Mouse (Mus musculus) G1E-ER4 (cell line): Measurements from ENCODE around the gene Pimreg. TPM values are rescaled to one million over a fixed set of nuclear protein-coding genes. Genes with fewer than 3 reads are reported as not detected.

ENCODE experiments used
- GATA1 ChIP-seq: IDR thresholded peaks from one replicate; pipeline ENCODE4 v1.8.0; 2012; ENCODE audit warnings: low read length, inconsistent platforms
- polyA plus RNA-seq: library from polyadenylated mRNA; stranded (reverse); fragments of >175 nt; gene quantifications from 2 replicates; pipeline ENCODE4 v1.2.3, GENCODE M21; 2012

Pimreg gene
- polyA plus RNA-seq, 1 experiment: not detected

DNA sequence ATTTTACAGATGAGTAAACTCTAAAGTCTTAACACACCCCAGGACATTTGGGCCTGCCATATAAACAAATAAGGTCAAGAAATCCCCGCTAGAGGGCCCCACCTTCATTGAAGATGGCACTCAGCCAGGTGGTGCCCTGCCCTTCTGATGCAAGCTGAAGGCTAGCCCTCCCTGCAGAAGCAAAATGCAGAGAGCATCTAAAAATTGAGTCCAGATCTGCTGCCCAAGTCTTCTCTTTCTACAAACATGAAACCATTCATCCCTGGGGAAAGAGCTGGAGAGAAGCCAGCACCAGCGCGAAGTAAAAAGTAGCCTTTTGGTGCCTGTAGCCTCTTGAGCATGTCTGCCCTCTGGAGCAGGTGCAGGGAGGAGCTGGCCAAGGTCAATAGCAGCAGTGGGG is 36.2 kb downstream of the Pimreg start:
- TF ChIP-seq GATA1: no peak

DNA sequence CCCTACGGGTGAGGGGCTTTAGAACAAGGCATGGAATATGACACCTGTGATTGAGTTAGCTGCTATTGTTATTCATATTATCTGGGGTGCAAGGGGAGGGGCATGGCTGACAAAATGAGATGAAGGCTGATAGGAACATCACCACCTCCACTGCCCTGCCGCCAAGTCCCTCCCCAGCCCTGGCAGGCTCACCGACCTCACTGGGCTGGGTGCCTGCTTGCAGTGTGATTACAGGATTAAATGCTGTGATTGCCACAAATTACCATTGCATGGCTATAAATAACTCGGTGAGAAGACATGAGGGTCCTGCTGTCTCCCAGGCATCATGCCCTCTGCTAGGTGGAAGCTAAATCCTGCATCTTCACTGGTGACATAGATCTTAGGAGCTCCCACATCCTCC is 36.8 kb downstream of the Pimreg start:
- no peak for TF ChIP-seq GATA1

DNA sequence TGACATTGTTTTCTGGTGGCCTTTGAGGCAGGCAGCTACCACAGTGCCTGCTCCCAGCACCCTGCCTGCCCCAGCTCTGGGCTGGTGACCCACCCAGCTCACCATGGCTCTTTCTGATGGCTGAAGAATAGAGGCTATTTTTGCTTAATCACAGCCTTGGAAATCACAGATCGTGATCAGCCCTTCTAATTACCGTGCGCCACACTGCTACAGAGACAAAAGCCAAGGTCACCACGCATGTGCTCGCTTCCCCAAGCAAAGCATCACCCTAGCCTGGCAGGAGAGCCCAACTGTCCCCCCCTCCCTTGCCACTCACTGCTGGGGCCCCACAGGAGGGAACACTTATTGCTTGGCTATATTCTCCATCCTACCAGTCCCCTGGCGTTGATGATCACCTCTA is 38.6 kb downstream of the Pimreg start:
- TF ChIP-seq GATA1: no peak

DNA sequence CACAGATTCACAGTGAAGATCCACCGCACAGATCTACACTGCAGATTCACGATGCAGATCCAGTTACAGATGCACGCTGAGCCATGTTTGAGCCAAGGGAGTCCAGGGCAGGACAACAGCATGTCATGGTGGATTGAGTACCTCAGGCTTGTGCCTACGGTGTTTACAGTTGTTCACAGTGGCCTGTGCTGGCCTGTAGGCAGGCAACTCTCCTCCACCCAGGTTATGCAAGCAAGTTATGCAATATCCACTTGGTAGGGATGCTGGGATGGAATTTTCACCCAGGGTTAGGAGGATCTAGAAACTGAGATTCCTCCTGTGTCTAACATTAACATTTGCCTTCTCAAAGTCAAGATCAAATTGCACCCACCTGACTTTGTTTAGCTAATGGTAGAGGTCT is 40.8 kb downstream of the Pimreg start:
- TF ChIP-seq GATA1: no peak

DNA sequence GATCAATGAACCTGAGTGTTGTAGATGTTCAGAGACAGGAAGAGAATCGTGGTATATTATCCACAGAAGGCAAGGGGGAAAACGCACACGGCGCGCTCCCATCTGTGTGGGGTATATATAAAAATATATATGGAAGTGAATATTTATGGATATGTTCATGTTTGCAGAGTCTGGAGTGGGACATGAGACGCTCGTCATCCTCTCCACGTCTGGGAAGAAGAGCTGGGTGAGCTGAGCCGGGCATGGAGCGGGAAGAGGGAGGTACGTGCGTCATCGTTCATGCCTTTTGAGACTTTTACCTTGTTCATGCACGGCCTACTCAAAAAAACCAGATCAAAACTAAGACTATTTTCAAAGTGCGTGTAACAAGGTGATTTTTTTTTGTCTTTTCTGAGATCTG is 42.5 kb downstream of the Pimreg start:
- TF ChIP-seq GATA1: no peak

DNA sequence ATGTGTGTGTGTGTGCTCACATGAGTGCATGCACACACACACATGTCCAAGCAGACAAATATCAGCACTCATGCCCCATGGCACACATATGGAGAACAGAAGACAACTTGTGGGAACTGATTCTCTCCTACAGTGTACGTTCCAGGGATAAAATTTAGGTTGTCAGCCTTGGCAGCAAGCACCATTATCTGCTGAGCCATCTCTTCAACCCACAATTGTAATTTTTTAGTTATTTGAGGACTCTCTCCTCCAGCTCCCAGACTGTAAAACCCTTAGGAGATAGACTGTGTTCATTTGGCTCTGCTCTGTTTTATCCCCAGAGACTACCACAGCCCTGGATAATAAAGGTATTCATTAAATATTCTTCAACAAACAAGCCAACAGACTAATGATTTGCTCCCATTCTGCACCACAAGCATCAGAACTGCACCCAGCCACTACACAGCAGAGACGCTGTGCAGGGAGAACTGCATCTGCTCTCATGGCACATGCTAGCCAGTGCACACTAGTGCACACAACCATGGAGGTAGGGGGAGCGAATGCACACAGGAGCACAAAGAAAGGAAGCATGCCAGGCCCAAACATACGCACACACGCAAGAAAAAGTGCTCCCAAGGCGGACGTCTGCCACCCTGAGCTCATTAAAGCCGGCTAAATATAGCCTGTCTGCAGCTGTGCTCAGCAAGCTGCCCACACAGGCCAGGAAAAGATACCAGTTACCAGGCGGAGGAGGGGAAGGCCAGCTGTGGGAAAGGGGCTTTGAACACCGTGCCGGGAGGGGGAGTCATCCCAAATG is 44.6 kb downstream of the Pimreg start:
- no peak for TF ChIP-seq GATA1

DNA sequence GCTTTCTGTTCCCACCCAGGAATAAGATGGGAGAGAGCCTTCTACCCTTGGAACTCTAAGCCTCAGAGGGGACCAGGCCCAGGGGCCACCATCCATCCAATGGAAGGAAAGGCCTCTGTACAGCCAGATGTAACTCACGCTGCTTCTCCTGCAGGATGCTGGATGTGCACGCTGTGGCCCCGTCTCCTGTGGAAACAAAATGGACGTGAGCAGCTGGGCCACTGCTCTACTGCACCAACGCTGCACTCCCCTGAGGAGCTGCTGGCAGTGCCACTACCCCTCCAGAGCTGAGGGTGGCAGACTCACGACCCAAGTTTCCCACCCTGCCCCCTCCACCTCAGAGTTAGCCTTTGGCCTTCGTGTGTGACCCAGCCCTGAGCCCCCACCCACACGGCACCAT is 50.6 kb downstream of the Pimreg start:
- no peak for TF ChIP-seq GATA1

DNA sequence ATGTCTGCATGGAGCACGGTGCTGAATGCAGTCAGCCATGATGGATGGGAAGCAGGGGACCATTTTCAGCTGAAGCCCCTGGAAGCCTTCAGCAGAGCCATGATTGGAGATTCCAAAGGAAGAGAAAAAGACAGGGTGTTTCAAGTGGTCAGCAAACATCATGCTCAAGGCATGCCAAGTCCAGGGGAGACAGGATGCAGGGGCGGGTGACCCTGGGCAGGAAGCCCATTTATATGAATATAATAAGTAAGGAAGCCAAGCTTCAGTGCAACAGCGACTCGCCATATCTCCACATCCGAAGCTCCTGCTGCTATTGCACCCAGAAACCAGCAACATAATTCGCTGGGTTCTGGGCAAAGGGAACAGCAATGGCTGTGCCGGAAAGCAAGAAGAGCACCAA is 52.6 kb downstream of the Pimreg start:
- no peak for TF ChIP-seq GATA1

DNA sequence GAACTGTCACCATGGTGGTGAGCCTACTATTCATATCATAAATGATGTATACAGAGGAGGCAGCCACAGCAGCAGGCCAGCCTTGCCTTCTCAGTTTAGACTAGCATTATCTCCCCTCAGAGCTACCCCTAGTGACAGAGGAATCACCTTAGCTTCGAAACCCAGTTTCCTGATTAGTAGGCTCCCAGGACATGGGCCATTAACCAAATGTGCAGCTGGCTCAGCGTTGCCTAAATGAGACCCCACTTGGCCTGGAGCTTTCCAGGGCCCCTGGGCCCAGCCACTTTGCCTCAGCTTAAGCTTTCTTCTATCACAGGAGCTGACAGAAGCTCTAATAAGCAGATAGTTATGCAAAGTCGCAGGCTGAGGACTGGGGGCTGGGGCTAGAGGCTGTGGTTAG is 54.2 kb downstream of the Pimreg start:
- TF ChIP-seq GATA1: no peak

Other genes with a start within 250 kb of the Pimreg start
- not detected in 2 replicates for gene Aipl1, start 4.5 kb upstream of the Pimreg start, polyA plus RNA-seq
- not detected in 2 replicates for gene Pitpnm3, start 93.7 kb downstream of the Pimreg start, polyA plus RNA-seq
- gene Gm43951, start 164.8 kb downstream of the Pimreg start, polyA plus RNA-seq: 0.29 and 0.30 TPM in 2 replicates
- 2.4 TPM in 2 replicates for gene 4933427D14Rik, start 165.4 kb downstream of the Pimreg start, polyA plus RNA-seq
- 25.6 and 28.7 TPM in 2 replicates for gene Txndc17, start 165.5 kb downstream of the Pimreg start, polyA plus RNA-seq
- 0.43 and 0.63 TPM in 2 replicates for gene Med31, start 173.6 kb downstream of the Pimreg start, polyA plus RNA-seq
- not detected in 2 replicates for gene Slc13a5, start 225.2 kb downstream of the Pimreg start, polyA plus RNA-seq